Mouse (Mus musculus) frontal cortex, postnatal 14 days (tissue): ENCODE results near the gene Cnih2.

Source experiments
- DNase-seq, 2 experiments: peaks; one replicate each; pipeline ENCODE4 v3.0.0; 2022; ENCODE audit warnings: low spot score in 2 of 2

Cnih2 gene

DNA sequence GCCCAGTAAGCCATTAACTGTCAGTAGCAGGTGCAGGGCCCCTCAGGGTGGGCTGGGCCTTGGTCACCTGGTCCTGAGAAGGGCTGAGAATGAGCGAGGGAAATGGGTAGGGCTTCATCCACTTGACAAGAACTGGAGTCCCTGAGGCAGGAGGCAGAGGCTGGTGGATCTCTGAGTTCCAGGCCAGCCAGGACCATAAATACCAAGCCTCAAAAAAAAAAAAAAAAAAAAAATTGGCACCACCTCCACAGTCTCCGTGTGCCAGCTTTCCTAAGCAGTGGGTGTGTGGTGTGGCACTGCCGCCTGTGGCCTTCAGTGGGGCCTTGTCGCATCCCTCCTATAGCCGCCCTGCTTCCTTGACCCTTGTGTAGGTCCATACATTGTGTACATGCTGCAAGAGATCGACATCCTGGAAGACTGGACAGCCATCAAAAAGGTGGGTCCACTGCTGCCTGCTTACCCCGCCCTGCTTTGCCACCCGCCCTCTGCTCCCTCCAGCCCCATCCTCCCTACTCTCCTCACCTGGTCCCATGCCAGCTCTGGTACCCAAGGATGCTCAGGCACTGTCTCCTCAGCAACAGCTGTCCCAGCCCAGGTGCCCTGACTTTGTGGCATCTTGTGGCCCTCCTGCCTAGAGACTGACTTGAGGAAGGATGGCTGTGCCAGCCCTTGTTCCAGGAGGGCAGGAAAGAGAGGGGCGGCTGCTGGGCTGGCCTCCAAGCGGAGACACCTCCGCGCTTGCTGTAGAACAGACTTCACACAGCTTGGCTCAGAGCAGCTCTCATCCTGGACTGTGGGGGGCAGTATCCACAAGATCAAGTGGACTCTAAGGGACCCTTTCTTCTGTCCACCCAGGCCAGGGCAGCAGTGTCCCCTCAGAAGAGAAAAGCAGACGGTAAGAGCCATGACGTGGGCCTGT lies 49.9 kb downstream of the Cnih2 start:
- peak in 1 of 2 experiments; percentile 57 for DNase-seq

DNA sequence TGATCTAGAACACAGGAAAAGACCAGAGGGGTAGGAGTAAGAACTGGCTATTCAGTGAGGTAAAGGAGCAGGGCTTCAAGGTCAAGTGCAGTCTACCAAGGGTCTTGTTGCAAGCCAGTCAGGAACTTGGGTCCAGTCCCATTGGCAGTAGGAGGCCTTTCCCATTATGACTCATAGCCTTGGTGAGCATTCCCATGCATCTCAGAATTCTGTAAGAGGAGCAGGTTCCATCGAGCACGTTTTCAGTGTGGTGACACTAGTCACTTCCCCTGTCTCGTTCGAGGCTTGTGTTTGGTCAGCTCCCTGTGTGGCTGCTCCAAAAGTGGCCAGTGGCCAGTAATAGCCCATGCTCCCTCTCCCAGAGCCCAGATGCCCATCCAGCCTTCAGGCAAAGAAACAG lies 52.8 kb downstream of the Cnih2 start:
- no peak for DNase-seq
